Mouse (Mus musculus) limb, embryonic 11.5 days (tissue): ENCODE measurements around the gene Gcdh. TPM values are rescaled to one million over a fixed set of nuclear protein-coding genes. Genes with fewer than 3 reads are reported as not detected.
A peak's percentile ranks its signal among the peaks of the same experiment; 100 is the strongest.

ENCODE experiments used
- ATAC-seq: fragments of 200-750 bp; cut with Nextera tagmentation; 2 replicates; pipeline ENCODE4 v1.8.0; 2017; ENCODE audit warnings: low read depth; ENCODE audit not compliant: insufficient number of reproducible peaks, low FRiP score, low TSS enrichment
- DNase-seq: peaks from one replicate; pipeline ENCODE4 v3.0.0-alpha.2; 2015; ENCODE audit warnings: low spot score
- H3K27ac ChIP-seq: fragments of 300-500 bp; sonication (generic); replicated peaks from 2 replicates; pipeline ENCODE4 v1.5.1; 2014; ENCODE audit warnings: low read depth, mild to moderate bottlenecking, low read length
- H3K27me3 ChIP-seq: fragments of 300-500 bp; sonication (generic); 2 replicates; pipeline ENCODE4 v1.6.1; 2014; ENCODE audit warnings: mild to moderate bottlenecking, low read length, mixed read lengths; ENCODE audit not compliant: control insufficient read depth, insufficient read depth
- H3K36me3 ChIP-seq: fragments of 300-500 bp; sonication (generic); 2 replicates; pipeline ENCODE4 v1.6.1; 2014; ENCODE audit warnings: mild to moderate bottlenecking, low read length, moderate library complexity, mixed read lengths; ENCODE audit not compliant: control insufficient read depth, insufficient read depth
- H3K4me1 ChIP-seq: fragments of 300-500 bp; sonication (generic); 2 replicates; pipeline ENCODE4 v1.6.1; 2014; ENCODE audit warnings: low read length, mixed read lengths; ENCODE audit not compliant: control insufficient read depth, insufficient read depth
- H3K4me2 ChIP-seq: fragments of 300-500 bp; sonication (generic); 2 replicates; pipeline ENCODE4 v1.6.1; 2014; ENCODE audit warnings: low read depth, mild to moderate bottlenecking, moderate library complexity; ENCODE audit not compliant: severe bottlenecking
- H3K4me3 ChIP-seq: fragments of 300-500 bp; sonication (generic); 2 replicates; pipeline ENCODE4 v1.5.1; 2014; ENCODE audit warnings: low read depth, low read length
- H3K9ac ChIP-seq: fragments of 300-500 bp; sonication (generic); 2 replicates; pipeline ENCODE4 v1.6.1; 2014; ENCODE audit warnings: mild to moderate bottlenecking, low read length
- H3K9me3 ChIP-seq: fragments of 300-500 bp; sonication (generic); 2 replicates; pipeline ENCODE4 v1.6.1; 2016; ENCODE audit warnings: low read length; ENCODE audit not compliant: control insufficient read depth
- WGBS: fragments of 180-500 bp; shearing (Covaris S2); extraction: QIAGEN DNeasy Blood & Tissue Kit; methylation state at CpG from one replicate; pipeline ENCODE4 v1.1.7; 2014; 5-methylcytosine and 5-hydroxymethylcytosine counted together
- polyA plus RNA-seq: library from polyadenylated mRNA; unstranded; fragments of >200 nt; fragmentation: Nextera tagmentation; extraction: Ambion mirVana; gene quantifications from 2 replicates; pipeline ENCODE4 v1.2.1, GENCODE M21; 2014

Gene Gcdh
- polyA plus RNA-seq, 1 experiment from 2014 or later: 43.3 TPM

DNA sequence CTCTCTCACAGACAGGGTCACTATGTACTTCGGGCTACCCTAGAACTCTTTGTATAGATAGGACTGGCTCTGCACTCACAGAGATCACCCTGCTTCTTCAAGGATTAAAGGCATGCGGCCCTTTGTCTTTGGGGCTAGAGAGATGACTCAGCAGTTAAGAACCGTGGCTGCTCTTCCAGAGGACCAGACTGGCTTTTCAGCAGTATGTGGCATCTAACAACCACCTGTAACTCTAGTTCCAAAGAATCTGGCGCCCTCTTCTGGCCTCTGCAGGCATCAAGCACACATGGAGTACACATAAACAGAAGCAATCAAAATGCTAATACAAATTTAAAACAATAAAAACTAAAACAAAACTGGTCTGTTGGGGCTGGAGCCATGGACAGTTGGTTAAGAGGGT lies 20.2 kb upstream of the Gcdh start:
- H3K27me3 ChIP-seq: peaks cover 52% of the 10 kb centered on the region
- no peak overlapping the region for H3K9ac ChIP-seq
- H3K4me3 ChIP-seq: no peak overlapping the region
- no peaks in the 10 kb centered on the region for H3K36me3 ChIP-seq
- WGBS: 38% methylated on average over 4 of the region's 4 CpGs
- ATAC-seq (no peak), DNase-seq (peak; percentile 47)
- H3K27ac ChIP-seq: no peak overlapping the region
- H3K4me1 ChIP-seq: peaks cover 11% of the 10 kb centered on the region
- H3K9me3 ChIP-seq: no peaks in the 10 kb centered on the region
- H3K4me2 ChIP-seq: no peak overlapping the region

DNA sequence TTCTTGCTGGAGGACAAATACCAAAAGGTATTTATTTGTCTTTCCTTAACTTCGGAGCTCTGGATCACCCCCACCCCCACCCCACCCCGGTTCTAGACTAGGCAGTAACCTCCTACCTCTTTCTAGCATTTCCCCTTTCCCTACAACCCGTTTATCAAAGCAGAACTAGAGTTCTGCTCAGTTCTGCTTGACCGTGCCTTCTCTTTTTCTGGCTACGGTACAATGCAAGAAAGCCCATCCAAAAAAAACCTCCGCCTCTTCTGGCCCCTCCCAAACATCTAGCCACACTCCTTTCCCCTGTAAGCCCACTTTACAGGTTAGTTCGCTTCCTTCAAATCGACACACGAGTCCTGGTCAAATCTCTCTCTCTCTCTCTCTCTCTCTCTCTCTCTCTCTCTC lies 19.8 kb upstream of the Gcdh start:
- WGBS: 10% methylated on average over 9 of the region's 9 CpGs
- no peaks in the 10 kb centered on the region for H3K36me3 ChIP-seq
- H3K27ac ChIP-seq: no peak overlapping the region

DNA sequence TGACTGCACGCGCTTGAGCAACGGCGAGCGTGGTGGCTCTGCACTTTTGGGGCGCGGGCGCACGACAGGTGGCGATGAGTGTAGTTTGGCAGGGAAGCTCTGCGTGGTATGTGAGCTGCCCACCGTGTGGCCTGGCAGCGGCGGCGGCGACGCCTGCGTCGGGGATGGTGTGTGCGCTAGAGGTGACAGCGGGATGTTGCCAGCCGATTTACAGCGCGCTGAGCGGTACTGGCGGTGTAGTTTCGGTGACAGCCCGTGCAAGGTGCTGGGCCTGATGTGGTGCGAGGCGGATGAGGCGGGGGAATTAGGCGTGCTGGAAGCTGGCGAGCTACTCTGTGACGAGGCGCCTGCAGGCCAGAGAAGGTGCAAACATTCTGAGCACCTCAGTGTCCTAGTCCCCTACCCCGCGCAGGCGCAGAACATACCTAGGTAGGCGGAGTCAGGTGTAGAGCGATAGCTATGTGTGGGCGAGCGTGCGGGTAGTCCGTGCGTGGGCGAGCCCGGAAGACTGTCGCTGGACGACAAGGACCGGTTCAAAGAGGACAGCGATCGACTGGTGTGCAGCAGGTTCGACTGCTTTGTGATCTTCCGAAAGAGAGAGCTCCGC lies 19.3 kb upstream of the Gcdh start:
- peak; percentile 77 for DNase-seq
- Histone ChIP-seq H3K27me3 (peaks cover 47% of the 10 kb centered on the region), H3K27ac (no peak overlapping the region), H3K4me3 (peak overlapping the region; percentile 35), H3K4me2 (peak overlapping the region; percentile 84), H3K9me3 (no peaks in the 10 kb centered on the region), H3K4me1 (peaks cover 14% of the 10 kb centered on the region), H3K36me3 (no peaks in the 10 kb centered on the region), H3K9ac (peak overlapping the region; percentile 40)
- 2% methylated on average over 55 of the region's 55 CpGs for WGBS
- ATAC-seq: no peak

More for the DNA sequence above, 19.8 kb upstream of the Gcdh start:
- peaks cover 52% of the 10 kb centered on the region for H3K27me3 ChIP-seq
- peak overlapping the region; percentile 84 for H3K4me2 ChIP-seq
- H3K4me3 ChIP-seq: peak overlapping the region; percentile 35
- H3K4me1 ChIP-seq: peaks cover 14% of the 10 kb centered on the region
- H3K9me3 ChIP-seq: no peaks in the 10 kb centered on the region
- ATAC-seq: no peak
- peak overlapping the region; percentile 40; the same call in 1 of the 2 replicates for H3K9ac ChIP-seq
- no peak for DNase-seq

DNA sequence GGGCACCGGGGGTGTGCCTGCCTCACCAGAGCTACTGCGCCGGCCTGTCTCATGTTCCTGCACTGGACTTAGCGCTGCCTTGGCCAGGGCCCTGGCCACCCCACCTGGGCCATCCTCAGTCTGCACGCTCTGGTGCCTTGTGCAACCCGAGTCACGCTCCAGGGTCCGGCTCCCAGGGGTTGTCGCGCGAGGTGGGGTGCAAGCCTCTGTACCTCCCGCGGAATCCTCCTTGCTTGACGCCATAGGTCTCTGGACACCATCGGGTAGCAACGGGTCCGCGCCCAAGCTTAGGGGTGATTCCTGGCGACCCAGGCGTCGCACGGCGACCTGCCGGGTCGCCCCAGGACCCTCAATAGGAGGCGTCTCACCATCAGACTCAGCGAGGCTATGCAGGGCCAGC lies 18.7 kb upstream of the Gcdh start:
- WGBS: 22% methylated on average over 26 of the region's 27 CpGs
- no peak for ATAC-seq
- H3K36me3 ChIP-seq: no peaks in the 10 kb centered on the region

DNA sequence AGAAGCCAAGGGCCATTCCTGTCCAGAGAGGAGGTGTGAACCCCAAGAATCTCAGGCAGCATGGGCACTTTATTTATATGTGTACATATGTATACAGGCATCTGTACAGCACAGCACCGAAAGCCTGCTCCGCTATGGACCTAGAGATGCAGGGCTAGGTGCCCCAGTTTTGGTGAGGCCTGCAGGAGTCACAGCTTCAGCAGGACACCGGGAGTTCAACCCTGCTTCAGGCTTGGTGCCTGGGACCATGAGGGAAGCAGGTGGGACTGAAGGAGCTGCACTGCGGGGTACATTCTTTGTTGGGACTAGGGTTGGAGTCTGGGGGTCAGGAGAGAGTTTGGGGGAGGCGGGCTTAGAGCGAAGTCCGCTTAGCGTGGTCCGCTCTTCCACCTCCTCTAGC lies 18.1 kb upstream of the Gcdh start:
- H3K4me2 ChIP-seq: no peak overlapping the region
- H3K4me3 ChIP-seq: no peak overlapping the region

More for the DNA sequence above, 18.7 kb upstream of the Gcdh start:
- Histone ChIP-seq H3K27ac (no peak overlapping the region), H3K4me2 (peak overlapping the region; percentile 84), H3K9ac (peak overlapping the region; percentile 40; the same call in 1 of the 2 replicates), H3K9me3 (no peaks in the 10 kb centered on the region), H3K4me1 (peaks cover 14% of the 10 kb centered on the region), H3K27me3 (peaks cover 42% of the 10 kb centered on the region), H3K4me3 (peak overlapping the region; percentile 35)
- no peak for DNase-seq

DNA sequence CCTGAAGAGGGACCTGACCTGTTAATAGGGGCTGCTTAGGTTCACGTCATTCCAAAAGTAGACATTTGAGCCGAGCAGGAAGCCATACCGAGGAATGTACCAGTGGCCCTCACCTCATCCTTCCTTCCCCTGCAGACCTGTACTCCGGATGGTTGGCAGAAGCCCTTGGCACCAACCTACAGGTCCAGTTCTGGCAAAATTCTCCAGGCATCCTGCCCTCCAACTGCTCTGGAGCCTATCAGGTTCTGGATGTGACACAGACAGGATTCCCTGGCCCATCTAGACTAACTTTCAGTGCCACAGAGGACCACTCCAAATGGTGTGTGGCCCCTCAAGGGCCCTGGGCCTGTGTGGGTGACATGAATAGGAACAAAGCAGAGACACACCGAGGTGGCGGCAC lies 16.8 kb upstream of the Gcdh start:
- WGBS: 87% methylated on average over 6 of the region's 6 CpGs
- Histone ChIP-seq H3K4me3 (no peak overlapping the region), H3K4me1 (peaks cover 14% of the 10 kb centered on the region), H3K27ac (no peak overlapping the region), H3K27me3 (peaks cover 40% of the 10 kb centered on the region), H3K9me3 (no peaks in the 10 kb centered on the region), H3K36me3 (no peaks in the 10 kb centered on the region), H3K4me2 (no peak overlapping the region), H3K9ac (no peak overlapping the region)
- ATAC-seq (no peak), DNase-seq (no peak)

More for the DNA sequence above, 18.1 kb upstream of the Gcdh start:
- Histone ChIP-seq H3K4me1 (peaks cover 14% of the 10 kb centered on the region), H3K27me3 (peaks cover 40% of the 10 kb centered on the region), H3K27ac (no peak overlapping the region), H3K9ac (no peak overlapping the region), H3K36me3 (no peaks in the 10 kb centered on the region), H3K9me3 (no peaks in the 10 kb centered on the region)
- WGBS: 80% methylated on average over 9 of the region's 9 CpGs
- DNase-seq (no peak), ATAC-seq (no peak)

DNA sequence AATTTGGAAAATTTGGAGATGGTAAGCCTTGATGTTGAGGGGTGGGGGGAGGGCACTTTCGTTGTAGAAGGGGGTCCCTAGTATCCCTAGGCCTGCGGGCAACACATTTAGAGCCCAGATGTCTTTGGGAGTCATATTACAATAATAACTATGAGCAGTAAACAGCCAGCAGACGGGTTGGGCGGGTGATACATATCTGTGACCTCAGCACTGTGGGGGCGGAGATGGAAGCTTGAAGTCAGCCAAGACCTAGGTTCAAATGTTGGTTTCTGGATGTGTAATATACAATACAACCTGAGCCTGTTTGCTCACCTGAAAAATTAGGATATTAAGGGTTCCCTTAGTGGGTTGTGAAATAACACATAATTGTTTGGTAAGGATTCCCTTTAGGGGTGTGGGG lies 16.2 kb upstream of the Gcdh start:
- H3K4me1 ChIP-seq: peaks cover 14% of the 10 kb centered on the region
- H3K9me3 ChIP-seq: no peaks in the 10 kb centered on the region
- DNase-seq: no peak
- H3K4me2 ChIP-seq: no peak overlapping the region
- no peaks in the 10 kb centered on the region for H3K36me3 ChIP-seq
- no peak overlapping the region for H3K27ac ChIP-seq
- WGBS: 63% methylated on average over 5 of the region's 5 CpGs
- H3K27me3 ChIP-seq: peaks cover 40% of the 10 kb centered on the region
- H3K9ac ChIP-seq: no peak overlapping the region
- no peak for ATAC-seq
- no peak overlapping the region for H3K4me3 ChIP-seq

DNA sequence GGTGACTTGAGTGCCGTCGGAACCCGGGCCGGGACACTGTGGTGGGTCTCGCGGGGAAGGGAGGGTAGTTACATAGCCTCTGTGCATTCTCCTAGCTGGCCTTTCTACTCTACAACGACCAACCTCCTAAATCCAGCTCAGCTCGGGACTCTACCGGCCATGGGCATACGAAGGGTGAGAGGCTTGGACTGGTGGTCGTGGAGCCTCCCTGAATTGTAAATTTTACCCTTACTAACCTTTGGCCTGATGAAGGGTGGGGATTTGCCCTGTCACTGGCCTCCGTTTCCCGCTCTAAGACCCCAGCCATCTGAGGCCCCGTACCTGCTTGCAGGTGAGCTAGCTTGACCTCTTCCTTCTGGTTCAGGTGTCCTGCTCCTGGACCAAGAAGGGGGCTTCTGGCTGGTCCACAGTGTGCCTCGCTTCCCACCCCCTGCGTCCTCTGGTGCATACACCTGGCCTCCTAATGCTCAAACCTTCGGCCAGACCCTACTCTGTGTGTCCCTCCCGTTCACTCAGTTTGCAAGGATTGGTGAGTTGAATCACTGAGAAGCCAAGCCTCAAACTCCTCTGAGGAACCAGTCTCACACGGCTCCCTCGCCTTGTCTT lies 15.5 kb upstream of the Gcdh start:
- DNase-seq: no peak
- 51% methylated on average over 20 of the region's 20 CpGs for WGBS
- Histone ChIP-seq H3K27me3 (peaks cover 40% of the 10 kb centered on the region), H3K4me2 (peak overlapping the region; percentile 82), H3K36me3 (no peaks in the 10 kb centered on the region), H3K27ac (no peak overlapping the region), H3K9ac (peak overlapping the region; percentile 73), H3K9me3 (no peaks in the 10 kb centered on the region), H3K4me3 (peak overlapping the region; percentile 50), H3K4me1 (peaks cover 14% of the 10 kb centered on the region)
- no peak for ATAC-seq
